14 mouse cellular contexts compared by ENCODE assay signal in the genomic region with DNA sequence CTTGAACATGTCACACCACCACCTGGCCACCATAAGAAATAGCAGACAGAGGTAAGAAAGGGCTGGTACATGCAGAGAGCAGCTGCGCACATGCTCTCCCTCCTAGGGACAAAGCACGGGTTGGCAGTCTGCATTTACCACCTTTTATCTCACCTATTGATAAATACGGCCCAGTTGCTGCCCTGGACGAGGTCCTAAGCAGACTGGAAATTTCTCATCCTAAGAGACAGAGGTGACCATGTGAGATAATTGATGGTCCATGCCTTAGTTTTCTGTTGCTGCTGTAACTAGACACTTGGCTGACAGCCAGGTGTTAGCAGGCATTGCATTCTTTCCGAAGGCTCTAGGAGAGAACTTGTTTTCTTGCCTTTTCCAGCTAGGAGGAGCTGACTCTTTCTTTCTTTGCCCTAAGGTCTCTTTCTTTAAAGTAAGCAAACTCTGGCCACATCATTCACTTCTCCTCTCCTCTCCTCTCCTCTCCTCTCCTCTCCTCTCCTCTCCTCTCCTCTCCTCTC.
DNase-seq lines count a peak whose midpoint lies in the region; ATAC-seq and TF ChIP-seq lines count a peak whose summit lies in the region.
"Had no signal": no experiment of that assay in that cellular context is flagged by ENCODE, and none has a peak within 500 bp of the region (broad histone marks: within the 10 kb centered on the region; RNA-seq: fewer than 3 reads in every experiment).

No protein-coding gene starts in this region.

- WGBS in forebrain, postnatal 0 days: 38% methylated on average over 5 of the region's 5 CpGs
- WGBS in forebrain, embryonic 16.5 days: 33% methylated on average over 5 of the region's 5 CpGs
- 33% methylated on average over 5 of the region's 5 CpGs for WGBS in lung, embryonic 14.5 days
- 32% methylated on average over 5 of the region's 5 CpGs for WGBS in kidney, postnatal 0 days

- no peak overlapping the region for H3K4me3 ChIP-seq in forebrain, postnatal 0 days (ENCODE audit: low read depth, low read length)
- H3K4me3 ChIP-seq in forebrain, embryonic 16.5 days (replicated peaks; ENCODE audit: low read length): no peak overlapping the region
- H3K4me3 ChIP-seq in lung, embryonic 14.5 days (ENCODE audit: low read depth, low read length): no peak overlapping the region
- H3K4me3 ChIP-seq in kidney, postnatal 0 days (replicated peaks; ENCODE audit: low read depth, low read length): no peak overlapping the region
- H3K4me3 ChIP-seq: erythroblast, embryonic 14.5 days; lung, embryonic 15.5 days; myocyte had no signal

- no peak for ATAC-seq in forebrain, postnatal 0 days
- no peak for ATAC-seq in forebrain, embryonic 16.5 days
- ATAC-seq in lung, embryonic 14.5 days (ENCODE audit: insufficient read depth): no peak
- ATAC-seq in kidney, postnatal 0 days (replicated peaks; ENCODE audit: low FRiP score, low read depth): no peak

- no peak overlapping the region for H3K27ac ChIP-seq in forebrain, postnatal 0 days (ENCODE audit: low read depth, low read length)
- no peak overlapping the region for H3K27ac ChIP-seq in forebrain, embryonic 16.5 days (ENCODE audit: low read length)
- H3K27ac ChIP-seq in lung, embryonic 14.5 days (ENCODE audit: low read depth): no peak overlapping the region
- H3K27ac ChIP-seq in kidney, postnatal 0 days: no peak overlapping the region
- H3K27ac ChIP-seq: lung, embryonic 15.5 days had no signal

- H3K9me3 ChIP-seq in forebrain, postnatal 0 days (ENCODE audit: low read length): no peaks in the 10 kb centered on the region
- no peaks in the 10 kb centered on the region for H3K9me3 ChIP-seq in forebrain, embryonic 16.5 days (ENCODE audit: control insufficient read depth, low read length)
- no peaks in the 10 kb centered on the region for H3K9me3 ChIP-seq in lung, embryonic 14.5 days (ENCODE audit: low read depth, low read length)
- no peaks in the 10 kb centered on the region for H3K9me3 ChIP-seq in kidney, postnatal 0 days (replicated peaks; ENCODE audit: low read length)
- H3K9me3 ChIP-seq: lung, embryonic 15.5 days had no signal

- no peaks in the 10 kb centered on the region for H3K4me1 ChIP-seq in forebrain, postnatal 0 days (ENCODE audit: insufficient read depth)
- peaks cover 8% of the 10 kb centered on the region for H3K4me1 ChIP-seq in forebrain, embryonic 16.5 days (replicated peaks; ENCODE audit: control insufficient read depth, insufficient read depth, low read length)
- no peaks in the 10 kb centered on the region for H3K4me1 ChIP-seq in lung, embryonic 14.5 days (ENCODE audit: insufficient read depth)
- no peaks in the 10 kb centered on the region for H3K4me1 ChIP-seq in kidney, postnatal 0 days (replicated peaks; ENCODE audit: insufficient read depth, low read length)
- H3K4me1 ChIP-seq: lung, embryonic 15.5 days had no signal

- TF ChIP-seq CTCF in forebrain, postnatal 0 days (IDR thresholded peaks at IDR 0.05; ENCODE audit: low read depth): 0 out of 2 replicates have a peak, but pooled peaks have one; percentile 27
- TF ChIP-seq CTCF in lung, embryonic 14.5 days (IDR thresholded peaks at IDR 0.05; ENCODE audit: low read depth): no peak
- no peak for TF ChIP-seq CTCF in kidney, postnatal 0 days (IDR thresholded peaks at IDR 0.05; ENCODE audit: low read depth)

- H3K9ac ChIP-seq in forebrain, postnatal 0 days: no peak overlapping the region
- H3K9ac ChIP-seq in forebrain, embryonic 16.5 days (replicated peaks; ENCODE audit: low read depth, low read length): no peak overlapping the region
- no peak overlapping the region for H3K9ac ChIP-seq in lung, embryonic 14.5 days
- no peak overlapping the region for H3K9ac ChIP-seq in kidney, postnatal 0 days (ENCODE audit: low read depth, low read length)
- H3K9ac ChIP-seq: lung, embryonic 15.5 days had no signal

- H3K4me2 ChIP-seq in forebrain, postnatal 0 days (ENCODE audit: low read depth): no peak overlapping the region
- H3K4me2 ChIP-seq in forebrain, embryonic 16.5 days (ENCODE audit: low read length): no peak overlapping the region
- H3K4me2 ChIP-seq in lung, embryonic 14.5 days: no peak overlapping the region
- no peak overlapping the region for H3K4me2 ChIP-seq in kidney, postnatal 0 days (ENCODE audit: low read length)
- H3K4me2 ChIP-seq: lung, embryonic 15.5 days had no signal

- H3K27me3 ChIP-seq in forebrain, postnatal 0 days (ENCODE audit: insufficient read depth, low read length): no peaks in the 10 kb centered on the region
- H3K27me3 ChIP-seq in forebrain, embryonic 16.5 days (replicated peaks; ENCODE audit: control insufficient read depth, insufficient read depth, low read length): no peaks in the 10 kb centered on the region
- no peaks in the 10 kb centered on the region for H3K27me3 ChIP-seq in lung, embryonic 14.5 days (ENCODE audit: insufficient read depth, low read length)
- H3K27me3 ChIP-seq in kidney, postnatal 0 days (ENCODE audit: insufficient read depth, low read length): no peaks in the 10 kb centered on the region
- H3K27me3 ChIP-seq: lung, embryonic 15.5 days had no signal

- DNase-seq in forebrain, postnatal 0 days: peak; percentile 43
- peak; percentile 79 for DNase-seq in lung, embryonic 14.5 days
- DNase-seq in lung, postnatal 4 days: no peak
- DNase-seq in forelimb bud, embryonic 11.5 days (ENCODE audit: low read depth, low spot score): peak; percentile 25
- DNase-seq in kidney, postnatal 0 days (ENCODE audit: low spot score): peak; percentile 73
- no peak for DNase-seq in liver
- no peak for DNase-seq in T-cell, adult 2 months (ENCODE audit: low spot score)
- DNase-seq: cerebellum, adult 9-11 months; gastrocnemius, postnatal 14 days; thymus, postnatal 4 days had no signal

- no peaks in the 10 kb centered on the region for H3K36me3 ChIP-seq in forebrain, postnatal 0 days (ENCODE audit: insufficient read depth)
- H3K36me3 ChIP-seq in forebrain, embryonic 16.5 days (ENCODE audit: control insufficient read depth, insufficient read depth): no peaks in the 10 kb centered on the region
- no peaks in the 10 kb centered on the region for H3K36me3 ChIP-seq in lung, embryonic 14.5 days (ENCODE audit: insufficient read depth)
- H3K36me3 ChIP-seq in kidney, postnatal 0 days (ENCODE audit: insufficient read depth, low read length): no peaks in the 10 kb centered on the region
- H3K36me3 ChIP-seq: lung, embryonic 15.5 days had no signal

Comparison
In these comparisons a context has a peak if more than half of its experiments do, and no peak if none do; other contexts are left out.
1. DNase-seq: peak in forebrain, postnatal 0 days (single experiment), lung, embryonic 14.5 days (single experiment), forelimb bud, embryonic 11.5 days (single experiment) and kidney, postnatal 0 days (single experiment); none in lung, postnatal 4 days (0 of 2), liver (single experiment) and T-cell, adult 2 months (single experiment).